Mouse (Mus musculus) liver, embryonic 12.5 days (tissue): Measurements from ENCODE around the gene Ube2z. TPM values are rescaled to one million over a fixed set of nuclear protein-coding genes. Genes with fewer than 3 reads are reported as not detected.
A peak's percentile ranks its signal among the peaks of the same experiment; 100 is the strongest.

Experiments used
- ATAC-seq: fragments of 200-750 bp; cut with Nextera tagmentation; 2 replicates; pipeline ENCODE4 v1.8.0; 2017; ENCODE audit warnings: moderate number of reproducible peaks, mild to moderate bottlenecking, moderate library complexity
- H3K27ac ChIP-seq: fragments of 300-500 bp; sonication (generic); 2 replicates; pipeline ENCODE4 v1.5.1; 2016; ENCODE audit warnings: mild to moderate bottlenecking
- H3K27me3 ChIP-seq: fragments of 300-500 bp; sonication (generic); replicated peaks from 2 replicates; pipeline ENCODE4 v1.6.1; 2016; ENCODE audit warnings: mild to moderate bottlenecking, moderate library complexity
- H3K36me3 ChIP-seq: fragments of 300-500 bp; sonication (generic); 2 replicates; pipeline ENCODE4 v1.6.1; 2016; ENCODE audit warnings: mild to moderate bottlenecking, moderate library complexity
- H3K4me1 ChIP-seq: fragments of 300-500 bp; sonication (generic); 2 replicates; pipeline ENCODE4 v1.6.1; 2016
- H3K4me2 ChIP-seq: fragments of 300-500 bp; sonication (generic); 2 replicates; pipeline ENCODE4 v1.6.1; 2016; ENCODE audit warnings: mild to moderate bottlenecking, moderate library complexity
- H3K4me3 ChIP-seq: fragments of 300-500 bp; sonication (generic); 2 replicates; pipeline ENCODE4 v1.5.1; 2016; ENCODE audit warnings: mild to moderate bottlenecking, moderate library complexity
- H3K9ac ChIP-seq: fragments of 300-500 bp; sonication (generic); 2 replicates; pipeline ENCODE4 v1.6.1; 2016; ENCODE audit warnings: mild to moderate bottlenecking, moderate library complexity
- H3K9me3 ChIP-seq: fragments of 300-500 bp; sonication (generic); replicated peaks from 2 replicates; pipeline ENCODE4 v1.6.1; 2016; ENCODE audit warnings: mild to moderate bottlenecking, moderate library complexity
- WGBS: fragments of 180-500 bp; shearing (Covaris S2); methylation state at CpG from one replicate; pipeline ENCODE4 v1.1.7; 2016; ENCODE audit not compliant: insufficient replicate concordance; 5-methylcytosine and 5-hydroxymethylcytosine counted together
- polyA plus RNA-seq: library from polyadenylated mRNA; unstranded; fragments of >200 nt; fragmentation: Nextera tagmentation; extraction: Ambion mirVana; gene quantifications from 2 replicates; pipeline ENCODE4 v1.2.1, GENCODE M21; 2016

Ube2z gene
- polyA plus RNA-seq, 1 experiment from 2014 or later, result 26.4 TPM

- peaks cover 16% of the 10 kb centered on the region for H3K36me3 ChIP-seq
- no peak overlapping the region for H3K9ac ChIP-seq
- H3K4me1 ChIP-seq, result peaks cover 44% of the 10 kb centered on the region
- peaks cover 3% of the 10 kb centered on the region; the same call in 1 of the 2 replicates for H3K27me3 ChIP-seq
- 94% methylated on average over 3 of the region's 3 CpGs for WGBS
- no peak overlapping the region for H3K27ac ChIP-seq
- H3K4me2 ChIP-seq, result no peak overlapping the region
- no peak overlapping the region for H3K4me3 ChIP-seq
- no peak for ATAC-seq
- H3K9me3 ChIP-seq, result no peaks in the 10 kb centered on the region
Measured at GRCm38 (mm10) chr11:96033264-96033663, 31.9 kb downstream of the Ube2z start.

GRCm38 (mm10) chr11:96031701-96032100, 33.5 kb downstream of the Ube2z start:
- 74% methylated on average over 2 of the region's 2 CpGs for WGBS
- Histone ChIP-seq H3K36me3 (peaks cover 4% of the 10 kb centered on the region), H3K27me3 (peaks cover 5% of the 10 kb centered on the region; the same call in 1 of the 2 replicates), H3K9ac (no peak overlapping the region), H3K9me3 (no peaks in the 10 kb centered on the region), H3K4me1 (peaks cover 31% of the 10 kb centered on the region), H3K27ac (no peak overlapping the region), H3K4me3 (no peak overlapping the region), H3K4me2 (no peak overlapping the region)
- ATAC-seq, result no peak

DNA sequence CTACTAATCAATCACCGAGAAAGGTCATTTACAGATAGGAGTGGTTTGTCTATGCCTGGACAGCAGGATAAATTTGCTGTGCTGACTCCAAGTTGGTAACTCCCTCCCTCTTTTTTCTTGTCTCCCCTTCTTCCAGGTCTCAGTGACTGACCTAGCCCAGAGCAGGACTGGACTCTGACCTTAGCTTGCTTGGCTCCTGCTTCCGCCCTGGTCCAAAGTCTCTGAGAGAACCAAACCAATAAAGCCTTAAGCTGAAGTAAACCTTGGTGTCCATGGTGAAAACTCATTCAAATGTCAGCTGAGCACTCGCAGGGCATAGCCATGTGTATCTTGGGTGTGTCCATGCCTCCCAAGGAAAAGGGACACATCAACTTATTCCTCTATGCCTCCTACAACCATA, 34.6 kb downstream of the Ube2z start:
- 70% methylated on average over 3 of the region's 3 CpGs for WGBS
- ATAC-seq, result no peak

GRCm38 (mm10) chr11:96028130-96028529, 37.1 kb downstream of the Ube2z start:
- peaks cover 17% of the 10 kb centered on the region for H3K4me1 ChIP-seq
- ATAC-seq, result no peak
- no peak overlapping the region for H3K4me2 ChIP-seq
- no peak overlapping the region for H3K4me3 ChIP-seq
- no peaks in the 10 kb centered on the region for H3K36me3 ChIP-seq
- no peak overlapping the region for H3K27ac ChIP-seq
- no peaks in the 10 kb centered on the region for H3K9me3 ChIP-seq
- 22% methylated on average over 5 of the region's 5 CpGs for WGBS
- H3K27me3 ChIP-seq, result peaks cover 9% of the 10 kb centered on the region; the same call in 1 of the 2 replicates
- H3K9ac ChIP-seq, result no peak overlapping the region

More for the DNA sequence above, 34.6 kb downstream of the Ube2z start:
- H3K36me3 ChIP-seq, result no peaks in the 10 kb centered on the region
- no peak overlapping the region for H3K9ac ChIP-seq
- H3K4me1 ChIP-seq, result peaks cover 21% of the 10 kb centered on the region
- H3K4me2 ChIP-seq, result no peak overlapping the region
- peaks cover 9% of the 10 kb centered on the region; the same call in 1 of the 2 replicates for H3K27me3 ChIP-seq
- no peak overlapping the region for H3K4me3 ChIP-seq
- H3K9me3 ChIP-seq, result no peaks in the 10 kb centered on the region
- H3K27ac ChIP-seq, result no peak overlapping the region

DNA sequence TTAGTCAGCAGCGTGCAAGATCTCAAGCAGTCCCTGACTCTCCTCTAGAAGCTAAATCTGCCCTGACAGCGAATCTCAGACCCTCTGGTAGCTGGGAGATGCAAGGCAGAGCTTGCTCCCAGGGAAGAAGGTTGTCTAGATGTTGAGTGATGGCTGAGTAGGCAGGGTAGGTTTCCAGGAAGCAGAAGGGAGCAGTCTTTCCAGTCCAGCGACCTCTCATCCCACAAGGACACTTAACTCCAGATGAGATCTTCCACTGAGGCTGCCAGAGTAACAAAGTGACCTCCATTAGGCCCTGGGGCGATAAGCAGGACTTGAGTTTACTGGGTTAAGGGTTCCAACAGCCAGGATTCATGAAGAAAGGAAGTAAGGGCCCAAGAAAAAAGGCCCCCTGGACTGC, 44.6 kb downstream of the Ube2z start:
- Histone ChIP-seq H3K27me3 (no peaks in the 10 kb centered on the region), H3K4me3 (no peak overlapping the region), H3K4me1 (peaks cover 12% of the 10 kb centered on the region), H3K9me3 (no peaks in the 10 kb centered on the region), H3K27ac (no peak overlapping the region), H3K9ac (no peak overlapping the region), H3K36me3 (no peaks in the 10 kb centered on the region), H3K4me2 (no peak overlapping the region)
- 48% methylated on average over 4 of the region's 4 CpGs for WGBS
- ATAC-seq, result no peak

GRCm38 (mm10) chr11:96017941-96018351, 47.2 kb downstream of the Ube2z start:
- Histone ChIP-seq H3K4me2 (no peak overlapping the region), H3K9ac (no peak overlapping the region), H3K9me3 (no peaks in the 10 kb centered on the region), H3K4me1 (peaks cover 3% of the 10 kb centered on the region; the same call in 1 of the 2 replicates), H3K27me3 (no peaks in the 10 kb centered on the region), H3K36me3 (no peaks in the 10 kb centered on the region), H3K4me3 (no peak overlapping the region), H3K27ac (no peak overlapping the region)
- WGBS, result 42% methylated on average over 9 of the region's 9 CpGs
- no peak for ATAC-seq

DNA sequence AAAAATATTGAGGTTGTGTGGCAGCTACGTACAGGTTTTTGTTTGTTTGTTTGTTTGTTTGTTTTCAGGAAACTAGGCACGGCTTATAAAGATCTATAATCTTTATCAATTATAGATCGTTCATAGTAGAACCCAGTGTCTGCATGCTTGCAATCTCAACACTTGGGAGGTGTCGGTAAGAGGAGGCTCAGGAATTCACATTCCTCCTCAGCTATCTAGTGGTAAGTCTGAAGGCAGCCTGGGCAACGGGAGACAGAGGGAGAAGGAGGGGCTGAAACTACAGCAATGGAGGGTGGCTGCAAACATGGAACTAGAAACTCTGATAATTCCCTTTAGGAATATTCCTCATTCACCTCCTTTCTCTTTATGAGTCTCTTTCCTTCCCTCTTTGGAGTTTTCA, 49.8 kb downstream of the Ube2z start:
- 37% methylated on average over 5 of the region's 5 CpGs for WGBS
- no peaks in the 10 kb centered on the region for H3K9me3 ChIP-seq
- no peaks in the 10 kb centered on the region for H3K36me3 ChIP-seq
- ATAC-seq, result no peak
- no peak overlapping the region for H3K9ac ChIP-seq
- no peak overlapping the region for H3K4me3 ChIP-seq
- H3K4me2 ChIP-seq, result no peak overlapping the region
- no peak overlapping the region for H3K27ac ChIP-seq
- H3K27me3 ChIP-seq, result no peaks in the 10 kb centered on the region
- H3K4me1 ChIP-seq, result peaks cover 25% of the 10 kb centered on the region

DNA sequence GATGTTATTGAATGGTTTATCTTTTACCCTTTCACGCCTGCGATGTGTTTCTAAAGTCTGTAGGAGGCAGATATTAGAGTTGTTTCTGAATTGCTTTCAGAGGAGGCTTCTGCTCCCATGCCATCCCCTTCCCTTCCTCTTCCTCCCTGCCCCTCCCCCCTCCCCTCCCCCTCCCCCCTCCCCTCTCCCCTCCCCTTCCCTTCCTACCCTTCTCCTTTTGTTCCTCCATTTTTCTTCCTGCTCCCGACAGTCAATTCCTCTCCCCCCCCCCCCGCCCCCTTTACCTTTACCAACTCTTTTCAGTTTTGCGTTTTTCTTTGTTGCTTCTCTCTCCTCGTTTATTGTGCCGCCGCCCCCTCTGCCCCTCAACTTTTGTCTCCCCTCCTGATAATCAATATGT, 53.2 kb downstream of the Ube2z start:
- H3K36me3 ChIP-seq, result no peaks in the 10 kb centered on the region
- H3K9me3 ChIP-seq, result no peaks in the 10 kb centered on the region
- H3K4me1 ChIP-seq, result peaks cover 41% of the 10 kb centered on the region
- H3K27me3 ChIP-seq, result peaks cover 8% of the 10 kb centered on the region
- 0 out of 2 replicates have a peak overlapping the region, but pooled peaks have one; percentile 8 for H3K4me3 ChIP-seq
- ATAC-seq, result no peak
- H3K9ac ChIP-seq, result peak overlapping the region; percentile 18; the same call in 1 of the 2 replicates
- 4% methylated on average over 6 of the region's 8 CpGs for WGBS
- no peak overlapping the region for H3K27ac ChIP-seq
- H3K4me2 ChIP-seq, result peak overlapping the region; percentile 55

DNA sequence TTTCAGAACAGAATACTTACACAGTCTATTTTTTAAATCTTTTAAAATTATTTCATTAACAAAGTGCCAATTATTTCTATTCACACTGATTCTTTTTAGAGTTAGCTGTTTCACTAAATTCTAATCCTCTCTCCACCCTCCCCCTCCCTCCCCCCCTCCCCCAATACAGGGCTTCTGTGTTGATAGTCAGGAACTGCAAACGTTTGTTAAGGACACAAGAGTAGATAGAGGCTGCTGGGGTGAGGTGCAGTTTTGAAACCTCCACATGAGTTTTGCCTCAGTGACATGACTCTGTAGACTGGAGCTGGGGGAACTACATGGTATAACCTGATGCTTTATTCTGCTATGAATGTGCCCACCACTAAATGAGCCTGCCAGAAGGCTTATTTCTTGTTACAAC, 56.4 kb downstream of the Ube2z start:
- no peak for ATAC-seq
- Histone ChIP-seq H3K4me2 (peak overlapping the region; percentile 45), H3K9ac (no peak overlapping the region), H3K4me1 (peaks cover 67% of the 10 kb centered on the region), H3K9me3 (no peaks in the 10 kb centered on the region), H3K27ac (peak overlapping the region; percentile 72; the same call in 1 of the 2 replicates), H3K27me3 (peaks cover 11% of the 10 kb centered on the region), H3K36me3 (no peaks in the 10 kb centered on the region), H3K4me3 (no peak overlapping the region)
- WGBS, result 0% methylated on average over 1 of the region's 1 CpGs

GRCm38 (mm10) chr11:96007516-96008235, 57.5 kb downstream of the Ube2z start:
- WGBS, result under 1% methylated on average over 33 of the region's 33 CpGs
- H3K9me3 ChIP-seq, result no peaks in the 10 kb centered on the region
- H3K4me1 ChIP-seq, result peaks cover 74% of the 10 kb centered on the region

DNA sequence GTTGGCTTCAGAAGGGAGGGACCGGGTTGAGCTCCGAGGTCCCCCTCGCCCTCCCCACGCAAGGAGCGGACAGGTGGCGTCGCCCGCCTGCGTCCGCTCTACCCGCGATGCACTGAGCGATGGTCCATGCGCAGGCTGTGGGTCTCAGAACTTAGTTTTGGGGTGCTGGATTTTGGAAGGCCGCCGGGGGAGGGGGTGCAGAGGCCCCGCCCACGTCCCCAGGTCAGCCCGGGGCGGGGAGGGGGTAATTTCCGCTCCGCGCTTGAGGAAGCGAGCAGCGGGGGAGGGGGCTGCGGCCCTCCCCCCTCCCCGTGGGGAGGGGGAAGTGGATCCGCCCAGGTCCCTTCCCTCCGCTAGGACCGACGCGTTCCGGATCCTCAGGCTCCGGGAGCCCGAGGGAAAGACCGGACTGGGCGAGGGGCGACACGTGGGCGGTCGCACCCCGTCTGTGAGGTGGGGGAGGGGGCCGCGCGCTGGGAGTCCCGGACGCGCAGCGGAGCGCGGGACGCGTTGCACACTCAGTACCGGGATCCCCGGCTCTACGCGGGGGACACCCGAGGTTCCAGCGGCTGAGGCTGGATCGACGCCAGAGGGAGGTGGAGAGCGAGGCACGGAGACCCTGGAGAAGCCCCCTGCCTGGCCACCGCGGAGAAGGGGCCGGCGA, 58.2 kb downstream of the Ube2z start:
- Histone ChIP-seq H3K9me3 (no peaks in the 10 kb centered on the region), H3K4me2 (peak overlapping the region; percentile 100), H3K27ac (peak overlapping the region; percentile 89), H3K4me3 (peak overlapping the region; percentile 83), H3K27me3 (peaks cover 11% of the 10 kb centered on the region), H3K9ac (peak overlapping the region; percentile 89), H3K4me1 (peaks cover 74% of the 10 kb centered on the region), H3K36me3 (peaks cover 3% of the 10 kb centered on the region; the same call in 1 of the 2 replicates)
- ATAC-seq, result peak; percentile 55
- WGBS, result under 1% methylated on average over 60 of the region's 67 CpGs

More at GRCm38 (mm10) chr11:96007516-96008235, 57.5 kb downstream of the Ube2z start:
- Histone ChIP-seq H3K9ac (peak overlapping the region; percentile 89), H3K36me3 (no peaks in the 10 kb centered on the region), H3K4me3 (peak overlapping the region; percentile 83), H3K4me2 (peak overlapping the region; percentile 100), H3K27ac (peak overlapping the region; percentile 89), H3K27me3 (peaks cover 11% of the 10 kb centered on the region)
- peak; percentile 13; the same call in 1 of the 2 replicates for ATAC-seq

GRCm38 (mm10) chr11:96006367-96006851, 58.8 kb downstream of the Ube2z start:
- peaks cover 74% of the 10 kb centered on the region for H3K4me1 ChIP-seq
- H3K4me3 ChIP-seq, result peak overlapping the region; percentile 83
- peaks cover 11% of the 10 kb centered on the region for H3K27me3 ChIP-seq
- peak overlapping the region; percentile 100 for H3K4me2 ChIP-seq
- no peaks in the 10 kb centered on the region for H3K9me3 ChIP-seq
- under 1% methylated on average over 33 of the region's 33 CpGs for WGBS
- H3K27ac ChIP-seq, result peak overlapping the region; percentile 89
- ATAC-seq, result peak; percentile 7; the same call in 1 of the 2 replicates
- H3K9ac ChIP-seq, result peak overlapping the region; percentile 89
- H3K36me3 ChIP-seq, result peaks cover 9% of the 10 kb centered on the region; the same call in 1 of the 2 replicates
